Mouse (Mus musculus): Measurements from ENCODE around the gene Cntfr.

GRCm38 (mm10) chr4:41681947-41682346, 14.9 kb downstream of the Cntfr start:
- TF ChIP-seq CTCF (IDR thresholded peaks at IDR 0.05; ENCODE audit: borderline replicate concordance, control insufficient read depth, extremely low read depth, insufficient read depth, low read length, poor library complexity) (no peak), POLR2A (IDR thresholded peaks at IDR 0.05; ENCODE audit: control insufficient read depth, extremely low read depth, insufficient read depth, low read length, poor library complexity) (no peak)

All from thymus, adult 2 months (tissue).